Mouse (Mus musculus) limb, embryonic 11.5 days (tissue): Measurements from ENCODE around the gene Zdhhc8. TPM values are rescaled to one million over a fixed set of nuclear protein-coding genes. Genes with fewer than 3 reads are reported as not detected.

Experiments used
- ATAC-seq: fragments of 200-750 bp; cut with Nextera tagmentation; 2 replicates; pipeline ENCODE4 v1.8.0; 2017; ENCODE audit warnings: low read depth; ENCODE audit not compliant: insufficient number of reproducible peaks, low FRiP score, low TSS enrichment
- DNase-seq: peaks from one replicate; pipeline ENCODE4 v3.0.0-alpha.2; 2015; ENCODE audit warnings: low spot score
- H3K27ac ChIP-seq: fragments of 300-500 bp; sonication (generic); replicated peaks from 2 replicates; pipeline ENCODE4 v1.5.1; 2014; ENCODE audit warnings: low read depth, mild to moderate bottlenecking, low read length
- H3K27me3 ChIP-seq: fragments of 300-500 bp; sonication (generic); 2 replicates; pipeline ENCODE4 v1.6.1; 2014; ENCODE audit warnings: mild to moderate bottlenecking, low read length, mixed read lengths; ENCODE audit not compliant: control insufficient read depth, insufficient read depth
- H3K36me3 ChIP-seq: fragments of 300-500 bp; sonication (generic); 2 replicates; pipeline ENCODE4 v1.6.1; 2014; ENCODE audit warnings: mild to moderate bottlenecking, low read length, moderate library complexity, mixed read lengths; ENCODE audit not compliant: control insufficient read depth, insufficient read depth
- H3K4me1 ChIP-seq: fragments of 300-500 bp; sonication (generic); 2 replicates; pipeline ENCODE4 v1.6.1; 2014; ENCODE audit warnings: low read length, mixed read lengths; ENCODE audit not compliant: control insufficient read depth, insufficient read depth
- H3K4me2 ChIP-seq: fragments of 300-500 bp; sonication (generic); 2 replicates; pipeline ENCODE4 v1.6.1; 2014; ENCODE audit warnings: low read depth, mild to moderate bottlenecking, moderate library complexity; ENCODE audit not compliant: severe bottlenecking
- H3K4me3 ChIP-seq: fragments of 300-500 bp; sonication (generic); 2 replicates; pipeline ENCODE4 v1.5.1; 2014; ENCODE audit warnings: low read depth, low read length
- H3K9ac ChIP-seq: fragments of 300-500 bp; sonication (generic); 2 replicates; pipeline ENCODE4 v1.6.1; 2014; ENCODE audit warnings: mild to moderate bottlenecking, low read length
- H3K9me3 ChIP-seq: fragments of 300-500 bp; sonication (generic); 2 replicates; pipeline ENCODE4 v1.6.1; 2016; ENCODE audit warnings: low read length; ENCODE audit not compliant: control insufficient read depth
- WGBS: fragments of 180-500 bp; shearing (Covaris S2); extraction: QIAGEN DNeasy Blood & Tissue Kit; methylation state at CpG from one replicate; pipeline ENCODE4 v1.1.7; 2014; 5-methylcytosine and 5-hydroxymethylcytosine counted together
- polyA plus RNA-seq: library from polyadenylated mRNA; unstranded; fragments of >200 nt; fragmentation: Nextera tagmentation; extraction: Ambion mirVana; gene quantifications from 2 replicates; pipeline ENCODE4 v1.2.1, GENCODE M21; 2014

Zdhhc8 gene
- polyA plus RNA-seq, 1 experiment from 2014 or later: 14.6 TPM

DNA sequence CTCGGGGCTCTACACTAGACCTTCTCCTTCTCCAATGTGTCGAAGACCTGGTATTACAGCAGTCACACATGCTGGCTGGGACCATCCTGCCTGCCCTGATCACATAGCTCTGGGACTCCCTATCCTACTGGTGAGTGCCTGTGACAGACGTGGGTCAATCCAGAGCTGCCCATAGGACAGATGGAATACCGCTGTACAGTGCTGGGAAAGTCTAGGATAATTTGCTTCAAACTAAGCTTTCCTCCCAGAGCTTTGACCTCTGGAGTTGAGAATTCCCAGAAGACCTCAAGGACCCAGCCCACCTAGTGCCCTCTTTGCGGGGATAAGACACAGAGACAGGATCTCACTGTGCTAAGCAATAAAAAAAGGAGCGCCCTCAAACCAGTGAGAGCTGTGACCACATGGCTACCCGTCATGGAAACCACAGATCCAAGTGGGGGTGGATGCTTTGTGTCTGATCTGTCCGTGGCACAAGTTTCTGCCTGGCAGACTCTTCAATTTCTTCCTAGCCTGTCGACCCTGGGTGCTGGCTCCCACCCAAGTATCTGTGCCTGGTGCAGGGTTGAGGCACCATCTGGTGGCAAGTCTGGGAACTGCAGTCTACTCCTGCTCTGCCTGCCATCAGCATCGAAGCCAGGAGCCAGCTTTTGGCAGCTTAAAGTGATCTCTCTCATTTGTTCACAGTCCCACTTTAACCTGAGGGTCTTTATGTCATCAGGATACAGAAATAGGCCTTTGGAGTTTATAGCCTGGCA, 23.3 kb downstream of the Zdhhc8 start:
- DNase-seq: peak; percentile 96
- no peak overlapping the region for H3K9ac ChIP-seq
- ATAC-seq: peak; percentile 19; the same call in 1 of the 2 replicates
- H3K4me2 ChIP-seq: no peak overlapping the region
- no peak overlapping the region for H3K27ac ChIP-seq
- 46% methylated on average over 10 of the region's 10 CpGs for WGBS
- no peaks in the 10 kb centered on the region for H3K9me3 ChIP-seq
- no peaks in the 10 kb centered on the region for H3K36me3 ChIP-seq
- no peak overlapping the region for H3K4me3 ChIP-seq
- H3K27me3 ChIP-seq: peaks cover 2% of the 10 kb centered on the region; the same call in 1 of the 2 replicates
- peaks cover 12% of the 10 kb centered on the region for H3K4me1 ChIP-seq

- WGBS: 25% methylated on average over 8 of the region's 8 CpGs
- Histone ChIP-seq H3K4me2 (no peak overlapping the region), H3K4me3 (no peak overlapping the region), H3K4me1 (peaks cover 12% of the 10 kb centered on the region), H3K9ac (no peak overlapping the region), H3K36me3 (no peaks in the 10 kb centered on the region), H3K27me3 (peaks cover 2% of the 10 kb centered on the region; the same call in 1 of the 2 replicates), H3K27ac (no peak overlapping the region), H3K9me3 (no peaks in the 10 kb centered on the region)
- DNase-seq: peak; percentile 85
- no peak for ATAC-seq
Measured at GRCm38 (mm10) chr16:18210701-18211416, 24.1 kb downstream of the Zdhhc8 start.

- H3K4me2 ChIP-seq: no peak overlapping the region
- peak; percentile 79 for ATAC-seq
- no peaks in the 10 kb centered on the region for H3K9me3 ChIP-seq
- no peak overlapping the region for H3K4me3 ChIP-seq
- H3K27me3 ChIP-seq: no peaks in the 10 kb centered on the region
- H3K4me1 ChIP-seq: peaks cover 41% of the 10 kb centered on the region
- peak; percentile 71 for DNase-seq
- no peaks in the 10 kb centered on the region for H3K36me3 ChIP-seq
- peak overlapping the region; percentile 33; the same call in 1 of the 2 replicates for H3K27ac ChIP-seq
- WGBS: 2% methylated on average over 7 of the region's 7 CpGs
- no peak overlapping the region for H3K9ac ChIP-seq
Measured at GRCm38 (mm10) chr16:18203430-18204091, 31.4 kb downstream of the Zdhhc8 start.

DNA sequence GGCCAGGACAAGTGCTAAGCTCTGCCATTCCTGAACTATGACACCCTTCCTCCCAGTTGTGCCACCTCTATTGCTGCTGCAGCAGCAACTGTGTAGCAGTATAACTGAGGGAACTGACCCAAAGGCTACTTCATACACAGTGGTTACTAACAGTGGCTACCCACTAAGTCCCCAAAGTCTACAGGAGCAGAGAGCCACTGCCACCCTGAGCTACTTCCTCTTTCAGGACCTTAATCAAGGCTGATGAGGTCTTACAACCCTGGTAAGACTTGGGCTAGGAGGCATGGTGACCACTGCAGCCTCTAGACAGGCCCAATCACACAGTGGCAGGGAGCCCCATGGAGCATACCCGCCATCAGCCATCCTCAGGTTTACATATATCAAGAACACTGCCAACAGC, 32.9 kb downstream of the Zdhhc8 start:
- no peaks in the 10 kb centered on the region for H3K36me3 ChIP-seq
- ATAC-seq (no peak), DNase-seq (no peak)
- H3K9ac ChIP-seq: no peak overlapping the region
- no peaks in the 10 kb centered on the region for H3K27me3 ChIP-seq
- WGBS: 100% methylated on average over 1 of the region's 1 CpGs
- H3K4me2 ChIP-seq: no peak overlapping the region
- peaks cover 52% of the 10 kb centered on the region for H3K4me1 ChIP-seq
- no peak overlapping the region for H3K27ac ChIP-seq
- H3K4me3 ChIP-seq: no peak overlapping the region
- H3K9me3 ChIP-seq: no peaks in the 10 kb centered on the region

- 30% methylated on average over 1 of the region's 1 CpGs for WGBS
- Histone ChIP-seq H3K9ac (no peak overlapping the region), H3K36me3 (no peaks in the 10 kb centered on the region), H3K27me3 (no peaks in the 10 kb centered on the region), H3K9me3 (no peaks in the 10 kb centered on the region), H3K4me1 (peaks cover 56% of the 10 kb centered on the region), H3K4me2 (no peak overlapping the region), H3K4me3 (no peak overlapping the region), H3K27ac (no peak overlapping the region)
- DNase-seq (no peak), ATAC-seq (no peak)
Measured at GRCm38 (mm10) chr16:18201620-18202019, 33.3 kb downstream of the Zdhhc8 start.

- no peaks in the 10 kb centered on the region for H3K36me3 ChIP-seq
- WGBS: 83% methylated on average over 2 of the region's 2 CpGs
- ATAC-seq: no peak
- no peak for DNase-seq
- peaks cover 69% of the 10 kb centered on the region for H3K4me1 ChIP-seq
- no peak overlapping the region for H3K4me3 ChIP-seq
- no peaks in the 10 kb centered on the region for H3K9me3 ChIP-seq
- H3K9ac ChIP-seq: no peak overlapping the region
- H3K27ac ChIP-seq: no peak overlapping the region
- H3K4me2 ChIP-seq: no peak overlapping the region
- H3K27me3 ChIP-seq: no peaks in the 10 kb centered on the region
Measured at GRCm38 (mm10) chr16:18200062-18200461, 34.9 kb downstream of the Zdhhc8 start.

DNA sequence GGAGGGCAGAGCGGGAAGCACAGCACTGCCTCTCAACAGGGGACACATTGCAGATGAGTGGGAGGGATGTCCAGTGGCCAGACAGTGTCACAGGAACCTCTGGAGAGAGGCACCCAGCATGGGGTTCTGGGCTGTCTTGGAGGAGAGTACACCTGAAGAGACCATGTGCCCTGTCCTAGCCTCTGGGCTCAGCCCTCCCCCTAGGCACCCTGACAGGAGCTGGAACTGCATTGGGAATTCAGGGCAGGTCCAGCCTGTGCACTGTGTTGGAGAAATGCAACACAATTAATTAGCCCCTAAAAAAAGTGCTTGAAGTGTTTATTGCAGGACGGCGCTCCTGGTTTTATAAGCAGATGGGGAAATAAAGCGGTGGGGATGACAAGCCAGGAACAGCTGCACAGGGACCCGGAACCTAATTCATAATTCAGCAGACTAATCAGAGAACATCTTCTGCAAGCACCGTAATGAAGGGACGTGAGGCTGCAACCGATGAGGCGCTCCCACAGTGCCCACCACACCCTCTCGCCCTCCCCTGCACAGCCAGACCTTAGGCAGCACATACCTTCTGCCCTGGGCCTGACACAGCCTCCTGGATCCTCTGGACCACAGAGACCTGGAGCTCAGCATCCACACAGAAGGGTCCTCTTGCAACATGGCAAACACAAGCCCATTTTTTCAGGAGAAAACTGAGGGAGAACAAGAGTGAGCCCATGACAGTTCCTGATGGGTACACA, 36.4 kb downstream of the Zdhhc8 start:
- H3K9me3 ChIP-seq: no peaks in the 10 kb centered on the region
- peaks cover 67% of the 10 kb centered on the region for H3K4me1 ChIP-seq
- H3K27me3 ChIP-seq: no peaks in the 10 kb centered on the region
- 0 out of 2 replicates have a peak overlapping the region, but pooled peaks have one; percentile 7 for H3K4me2 ChIP-seq
- H3K27ac ChIP-seq: no peak overlapping the region; the same call in 1 of the 2 replicates
- 0 out of 2 replicates have a peak, but pooled peaks have one; percentile 6 for ATAC-seq
- no peak overlapping the region for H3K4me3 ChIP-seq
- DNase-seq: peak; percentile 41
- WGBS: 31% methylated on average over 10 of the region's 10 CpGs
- no peak overlapping the region for H3K9ac ChIP-seq
- no peaks in the 10 kb centered on the region for H3K36me3 ChIP-seq

GRCm38 (mm10) chr16:18197881-18198280, 37.1 kb downstream of the Zdhhc8 start:
- H3K9me3 ChIP-seq: no peaks in the 10 kb centered on the region
- no peak overlapping the region for H3K9ac ChIP-seq
- DNase-seq: no peak
- no peaks in the 10 kb centered on the region for H3K36me3 ChIP-seq
- H3K27me3 ChIP-seq: no peaks in the 10 kb centered on the region
- no peak overlapping the region for H3K27ac ChIP-seq
- peaks cover 65% of the 10 kb centered on the region for H3K4me1 ChIP-seq
- H3K4me3 ChIP-seq: no peak overlapping the region
- no peak for ATAC-seq
- no peak overlapping the region for H3K4me2 ChIP-seq
- 79% methylated on average over 6 of the region's 6 CpGs for WGBS
